Mouse (Mus musculus) stomach, postnatal 0 days (tissue): Measurements from ENCODE around the gene Mrpl54.
"Not testable (repeated sequence)": the region's sequence is repeated elsewhere in the genome, so short reads cannot be mapped to it uniquely, and the experiment has no call there.

Experiments
- CTCF ChIP-seq: IDR thresholded peaks from 2 replicates; pipeline ENCODE4 v1.5.1; 2016; ENCODE audit warnings: antibody characterized with exemption, low read depth, mild to moderate bottlenecking, moderate library complexity
- EP300 ChIP-seq: optimal IDR thresholded peaks from 2 replicates; pipeline ENCODE3; 2016; ENCODE audit warnings: antibody characterized with exemption

DNA sequence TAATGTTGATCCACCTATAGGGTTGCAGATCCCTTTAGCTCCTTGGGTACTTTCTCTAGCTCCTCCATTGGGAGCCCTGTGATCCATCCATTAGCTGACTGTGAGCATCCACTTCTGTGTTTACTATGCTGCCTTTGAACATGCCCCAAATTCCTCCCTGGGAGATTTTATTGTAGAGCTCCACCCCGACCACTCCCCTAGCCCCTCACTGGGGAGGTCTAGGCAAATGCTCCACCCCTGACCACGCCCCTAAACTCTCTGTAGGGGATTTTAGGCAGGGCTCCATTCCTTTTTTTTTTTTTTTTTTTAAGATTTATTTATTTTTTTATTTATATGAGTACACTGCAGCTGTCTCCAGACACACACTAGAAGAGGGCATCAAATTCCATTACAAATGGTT lies 43.0 kb downstream of the Mrpl54 start:
- not testable (repeated sequence) for TF ChIP-seq CTCF, EP300
